Mouse (Mus musculus) ZHBTc4 (cell line): ENCODE measurements around the gene Maff.
A peak's percentile ranks its signal among the peaks of the same experiment; 100 is the strongest.

Source experiments
- DNase-seq: peaks from one replicate; pipeline ENCODE4 v3.0.0-alpha.2; 2011; ENCODE audit warnings: low read depth, low spot score

Gene Maff

GRCm38 (mm10) chr15:79329979-79330363, 16.4 kb upstream of the Maff start:
- no peak for DNase-seq

- no peak for DNase-seq
These were observed 15.9 kb upstream of the Maff start for GRCm38 (mm10) chr15:79330521-79330920.

DNA sequence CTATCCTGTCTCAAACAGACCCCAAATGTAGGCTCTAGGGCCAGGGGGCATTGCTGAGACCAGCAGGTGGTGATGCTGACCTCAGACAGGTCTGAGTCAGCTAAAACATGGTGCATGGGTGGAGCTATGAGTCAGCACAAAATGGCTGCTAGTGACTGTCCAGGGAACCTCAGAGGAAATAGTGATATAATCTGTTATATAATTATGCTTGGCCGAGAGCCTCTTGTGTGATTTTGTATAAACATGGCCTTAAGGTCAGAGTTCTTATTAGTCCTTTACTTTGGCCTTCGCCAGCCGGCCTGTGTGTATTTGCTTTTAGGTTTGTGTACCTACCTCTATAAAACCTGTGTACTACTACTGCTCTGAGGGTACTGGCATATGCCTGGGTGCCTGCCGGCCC, 13.0 kb upstream of the Maff start:
- no peak for DNase-seq

- DNase-seq, result no peak
These were observed 11.3 kb upstream of the Maff start for GRCm38 (mm10) chr15:79335061-79335655.

DNA sequence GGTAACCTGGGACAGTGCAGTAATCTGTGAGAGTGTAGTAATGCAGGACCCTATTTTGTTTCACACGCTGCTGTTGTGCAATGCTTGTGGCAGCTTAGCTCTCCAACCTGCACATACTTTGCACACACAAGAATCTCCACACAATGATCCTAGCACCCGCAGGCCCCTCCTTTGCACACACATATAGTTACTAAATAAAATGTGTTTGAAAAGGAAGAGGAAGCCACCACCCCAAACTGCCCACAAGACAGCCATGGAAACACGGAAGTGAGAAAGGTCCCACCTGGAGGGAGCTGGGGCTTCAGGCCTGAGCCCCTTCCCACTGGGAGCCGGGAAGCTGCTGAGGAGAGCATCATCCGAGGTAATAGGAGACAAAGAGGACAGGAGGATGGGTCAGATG, 7.4 kb upstream of the Maff start:
- DNase-seq, result no peak

DNA sequence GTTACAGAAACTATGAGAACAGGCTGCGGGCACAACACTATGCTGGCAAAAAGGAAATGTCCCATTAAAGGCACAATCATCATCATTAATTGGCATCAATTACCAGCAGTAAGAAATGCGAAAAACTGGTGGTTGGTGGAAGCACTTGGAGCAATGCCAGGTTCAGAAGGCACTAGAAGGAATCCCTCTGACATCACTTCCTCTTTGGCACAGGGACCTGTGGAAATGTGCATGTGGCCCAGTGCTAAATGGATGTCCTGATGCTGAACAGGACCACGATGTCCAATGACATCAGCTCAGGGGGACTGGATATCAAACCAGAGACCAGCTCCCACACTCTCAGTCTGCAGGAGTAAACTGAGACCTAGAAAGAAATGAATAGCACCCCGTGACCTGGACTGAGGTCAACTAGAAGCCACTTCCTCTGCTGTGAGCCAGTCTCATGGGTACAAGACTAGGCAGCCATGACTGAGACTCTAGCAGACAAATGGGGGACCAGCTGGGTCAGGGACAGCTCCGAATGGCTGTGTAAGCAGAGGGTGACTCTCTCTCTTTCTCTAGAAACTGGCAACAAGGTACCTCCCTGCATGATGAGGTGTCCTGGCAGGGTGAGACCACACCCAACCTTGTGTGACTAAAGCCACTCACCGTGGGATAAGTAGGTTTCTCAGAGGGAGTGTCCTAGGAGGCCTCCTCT, 3.6 kb upstream of the Maff start:
- DNase-seq, result no peak

DNA sequence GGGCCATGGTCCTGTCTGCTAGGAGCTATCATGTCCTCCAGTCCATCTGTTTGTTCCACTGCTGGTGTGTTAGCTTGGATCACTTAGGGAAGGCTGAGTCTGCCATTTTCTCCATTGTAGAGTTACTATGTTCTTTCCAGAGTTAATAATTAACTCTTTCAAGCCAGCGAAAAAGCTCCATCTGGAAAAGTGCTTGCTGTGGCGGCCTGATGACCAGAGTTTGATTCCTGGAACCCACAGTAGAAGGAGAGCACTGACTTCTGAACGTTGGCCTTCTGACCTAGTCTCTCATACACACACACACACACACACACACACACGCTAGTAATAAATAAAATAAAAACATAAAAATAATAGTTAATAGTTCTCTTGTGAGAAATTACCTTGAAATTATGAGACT, 1.8 kb upstream of the Maff start:
- no peak for DNase-seq

- DNase-seq, result peak; percentile 98
These were observed 884 bp downstream of the Maff start for GRCm38 (mm10) chr15:79347165-79347844.

DNA sequence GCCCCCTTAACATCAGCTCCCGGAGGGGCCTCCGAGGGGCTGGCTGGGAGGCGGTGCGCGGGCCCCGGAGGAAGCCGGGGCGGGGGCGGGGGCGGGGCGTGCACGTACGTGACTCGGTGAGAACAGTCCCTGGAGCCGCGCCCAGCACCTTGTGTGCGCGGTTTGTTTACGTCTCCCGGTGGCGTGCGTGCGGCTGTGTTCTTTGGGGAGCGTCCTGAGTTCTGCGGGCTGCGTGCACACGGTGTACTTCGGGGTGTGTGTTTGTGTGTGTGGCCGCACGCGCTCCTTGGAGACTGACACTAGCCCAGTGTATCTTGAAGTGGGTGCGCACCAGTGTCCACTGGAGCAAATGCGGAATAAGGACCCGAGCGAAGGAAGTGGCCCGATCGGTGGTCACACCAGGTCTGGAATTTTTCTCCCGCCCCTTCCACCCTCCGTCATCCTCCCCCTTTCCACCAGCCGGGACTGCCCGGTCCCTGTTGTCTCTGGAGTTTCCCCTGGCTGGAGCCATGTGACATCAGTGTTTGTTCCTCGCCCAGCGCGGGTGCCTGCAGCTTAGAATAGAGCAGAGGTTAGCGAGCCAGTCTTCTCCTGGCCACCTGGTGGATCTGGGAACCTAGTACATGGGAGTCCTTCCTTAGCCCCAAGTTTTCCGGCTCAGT, 1.6 kb downstream of the Maff start:
- DNase-seq, result peak; percentile 91

DNA sequence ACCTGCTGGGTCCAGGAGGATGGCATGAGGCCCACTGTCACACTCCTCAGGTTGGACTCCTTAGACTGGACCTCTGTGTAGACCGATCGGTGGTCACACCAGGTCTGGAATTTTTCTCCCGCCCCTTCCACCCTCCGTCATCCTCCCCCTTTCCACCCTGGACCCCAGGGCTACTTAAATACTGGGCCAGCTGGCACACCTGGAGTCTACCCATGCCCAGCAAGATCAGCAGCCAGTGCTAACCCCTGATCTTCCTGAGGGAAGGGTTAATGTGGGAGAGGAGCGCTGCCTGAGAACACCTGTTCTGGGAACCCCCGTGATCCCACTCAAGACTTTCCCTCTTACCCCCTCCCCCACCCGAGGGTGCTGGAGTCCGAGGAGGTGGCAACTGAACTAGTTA, 2.2 kb downstream of the Maff start:
- no peak for DNase-seq

- DNase-seq, result no peak
These were observed 4.4 kb downstream of the Maff start for GRCm38 (mm10) chr15:79350866-79351265.

DNA sequence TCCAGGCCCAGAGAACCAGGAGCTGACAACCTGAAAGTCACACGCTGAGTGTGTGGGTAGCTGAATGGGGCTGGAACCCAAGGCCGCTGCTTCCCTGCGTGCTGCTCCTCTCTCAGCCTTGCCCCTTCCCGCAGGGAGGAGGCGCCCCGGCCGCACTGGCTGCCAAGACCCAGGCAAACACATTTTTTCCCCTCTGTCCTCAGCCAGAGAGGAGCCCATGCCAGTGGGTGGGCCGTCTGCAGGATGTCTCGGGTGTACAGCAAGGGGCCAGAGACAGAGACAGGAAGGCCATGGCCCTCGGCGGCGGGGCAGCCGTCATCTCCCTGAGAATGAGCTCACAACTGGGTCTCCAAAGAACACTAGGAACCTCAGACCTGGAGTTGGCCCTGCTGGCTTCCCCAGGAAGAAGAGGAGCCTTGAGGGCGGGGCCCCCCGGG, 4.9 kb downstream of the Maff start:
- no peak for DNase-seq

- no peak for DNase-seq
These were observed 6.1 kb downstream of the Maff start for GRCm38 (mm10) chr15:79352479-79352878.

- no peak for DNase-seq
These were observed 7.4 kb downstream of the Maff start for GRCm38 (mm10) chr15:79353690-79354305.

GRCm38 (mm10) chr15:79354619-79355018, 8.2 kb downstream of the Maff start:
- no peak for DNase-seq

DNA sequence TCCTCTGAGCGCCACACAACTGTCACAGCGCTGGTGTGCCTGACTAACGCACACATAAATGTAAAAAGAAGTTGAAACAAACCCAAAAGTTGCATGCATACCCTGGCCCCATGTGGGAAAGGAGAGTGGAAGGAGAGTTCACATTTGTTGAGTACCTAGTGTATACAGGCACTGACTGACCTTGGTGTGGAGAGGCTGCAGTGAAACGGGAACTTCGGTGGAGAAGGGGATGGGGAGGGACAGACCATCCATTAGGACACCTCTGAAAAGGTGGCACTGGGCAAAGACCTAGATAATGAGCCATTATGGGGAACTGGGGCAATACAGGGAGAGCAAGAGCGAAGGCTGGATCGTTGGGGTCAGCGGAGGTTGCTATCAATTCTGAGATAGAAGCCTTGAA, 10.1 kb downstream of the Maff start:
- no peak for DNase-seq

- peak; percentile 92 for DNase-seq
These were observed 10.9 kb downstream of the Maff start for GRCm38 (mm10) chr15:79357036-79357911.

GRCm38 (mm10) chr15:79357974-79358690, 11.7 kb downstream of the Maff start:
- no peak for DNase-seq

GRCm38 (mm10) chr15:79359954-79360353, 13.5 kb downstream of the Maff start:
- peak; percentile 39 for DNase-seq

DNA sequence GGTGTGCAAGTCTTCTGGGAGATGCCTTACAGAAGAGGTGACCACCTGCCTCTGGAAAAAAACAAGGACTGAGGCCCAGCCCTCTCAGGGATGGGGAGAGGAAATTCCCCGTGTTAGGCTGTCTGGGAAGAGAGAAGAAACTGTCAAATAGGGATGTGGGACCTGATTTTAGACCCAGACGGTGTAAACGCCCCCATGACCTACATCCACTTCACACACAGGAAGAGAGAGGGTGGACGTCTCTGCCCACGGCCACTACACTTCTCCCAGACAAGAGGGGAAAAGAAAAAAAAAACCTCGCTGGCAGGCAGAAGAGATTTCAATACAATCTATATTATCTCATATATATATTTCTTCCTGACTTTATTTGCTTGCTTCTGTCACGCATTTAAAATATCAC, 13.9 kb downstream of the Maff start:
- DNase-seq, result no peak
